Mouse (Mus musculus): ENCODE measurements around the gene Ltbp4. TPM values are rescaled to one million over a fixed set of nuclear protein-coding genes. Genes with fewer than 3 reads are reported as not detected.

Ltbp4 gene
- total and polyA plus RNA-seq, 3 experiments = 2.9 to 14.2 TPM; not detected in 1

GRCm38 (mm10) chr7:27325697-27326096, 11.8 kb downstream of the Ltbp4 start:
- no peak for DNase-seq (ENCODE audit: low read depth, low spot score)
- 0 out of 4 replicates have a peak, but pooled peaks cover 0 to 3% of the 10 kb centered on the region in 2 experiments for H3K4me1 ChIP-seq (ENCODE audit: control insufficient read depth in 1 of 2, insufficient read depth in 2 of 2, low read length in 2 of 2)
- H3K27me3 ChIP-seq (ENCODE audit: control insufficient read depth in 1 of 2, insufficient read depth in 2 of 2, low read length in 2 of 2) = no peaks in the 10 kb centered on the region
- TF ChIP-seq E2F4 (IDR thresholded peaks at IDR 0.05; ENCODE audit: borderline replicate concordance, low read depth, low read length) (no peak), MAZ (IDR thresholded peaks at IDR 0.05; ENCODE audit: low read depth, low read length) (no peak), MXI1 (IDR thresholded peaks at IDR 0.05; ENCODE audit: low read depth, low read length) (no peak), EP300 (IDR thresholded peaks at IDR 0.05; ENCODE audit: low read depth in 1 of 2, low read length in 2 of 2) (no peak), CHD2 (IDR thresholded peaks at IDR 0.05; ENCODE audit: low read length) (no peak), ZC3H11A (IDR thresholded peaks at IDR 0.05; ENCODE audit: low read depth, low read length) (no peak), CHD1 (IDR thresholded peaks at IDR 0.05; ENCODE audit: low read depth, low read length) (no peak), POLR2AphosphoS5 (IDR thresholded peaks at IDR 0.05; ENCODE audit: borderline replicate concordance, low read depth, low read length) (no peak), BHLHE40 (IDR thresholded peaks at IDR 0.05; ENCODE audit: borderline replicate concordance, low read depth, low read length) (no peak), UBTF (IDR thresholded peaks at IDR 0.05; ENCODE audit: borderline replicate concordance, insufficient read depth, low read depth, low read length) (no peak)
- no peak overlapping the region for H3K4me3 ChIP-seq (ENCODE audit: control insufficient read depth in 1 of 2, insufficient read depth in 1 of 2, low read depth in 2 of 2, low read length in 2 of 2)
- H3K36me3 ChIP-seq (ENCODE audit: control insufficient read depth in 1 of 2, insufficient read depth in 2 of 2, low read length in 2 of 2) = no peaks in the 10 kb centered on the region
- H3K79me2 ChIP-seq (ENCODE audit: control insufficient read depth, insufficient read depth, low read length, poor library complexity) = no peaks in the 10 kb centered on the region; the same call in 1 of the 2 replicates
- no peaks in the 10 kb centered on the region for H3K9me3 ChIP-seq (replicated peaks; ENCODE audit: insufficient read depth, low read length)
- no peak overlapping the region for H3K9ac ChIP-seq (ENCODE audit: control insufficient read depth, low read depth, low read length, poor library complexity, severe bottlenecking)
- no peak overlapping the region for H3K27ac ChIP-seq (ENCODE audit: control insufficient read depth, low read depth, low read length)

- Histone ChIP-seq H3K4me3 (ENCODE audit: control insufficient read depth in 1 of 2, insufficient read depth in 1 of 2, low read depth in 2 of 2, low read length in 2 of 2) (no peak overlapping the region), H3K27ac (ENCODE audit: control insufficient read depth, low read depth, low read length) (no peak overlapping the region), H3K9ac (ENCODE audit: control insufficient read depth, low read depth, low read length, poor library complexity, severe bottlenecking) (no peak overlapping the region), H3K27me3 (ENCODE audit: control insufficient read depth in 1 of 2, insufficient read depth in 2 of 2, low read length in 2 of 2) (no peaks in the 10 kb centered on the region), H3K79me2 (ENCODE audit: control insufficient read depth, insufficient read depth, low read length, poor library complexity) (no peaks in the 10 kb centered on the region; the same call in 1 of the 2 replicates), H3K36me3 (ENCODE audit: control insufficient read depth in 1 of 2, insufficient read depth in 2 of 2, low read length in 2 of 2) (no peaks in the 10 kb centered on the region), H3K4me1 (ENCODE audit: control insufficient read depth in 1 of 2, insufficient read depth in 2 of 2, low read length in 2 of 2) (0 out of 4 replicates have a peak, but pooled peaks cover 0 to 3% of the 10 kb centered on the region in 2 experiments), H3K9me3 (replicated peaks; ENCODE audit: insufficient read depth, low read length) (no peaks in the 10 kb centered on the region)
- no peak for DNase-seq (ENCODE audit: low read depth, low spot score)
- TF ChIP-seq TCF12 (IDR thresholded peaks at IDR 0.05; ENCODE audit: low read depth, low read length) (no peak), MYB (IDR thresholded peaks at IDR 0.05; ENCODE audit: low read depth, low read length) (no peak), UBTF (IDR thresholded peaks at IDR 0.05; ENCODE audit: borderline replicate concordance, insufficient read depth, low read depth, low read length) (no peak), KAT2A (conservative IDR thresholded peaks at IDR 0.05; ENCODE audit: low read depth, low read length) (no peak), ZKSCAN1 (IDR thresholded peaks at IDR 0.05; ENCODE audit: low read depth, low read length) (no peak), MAX (IDR thresholded peaks at IDR 0.05; ENCODE audit: low read length) (no peak), SMC3 (IDR thresholded peaks at IDR 0.05; ENCODE audit: low read depth, low read length) (no peak), MYC (IDR thresholded peaks at IDR 0.05; ENCODE audit: low read depth, low read length) (no peak)
These were observed 12.6 kb downstream of the Ltbp4 start for GRCm38 (mm10) chr7:27324928-27325327.
